Mouse (Mus musculus): ENCODE data around the gene Slc43a3.

- TF ChIP-seq CTCF (IDR thresholded peaks at IDR 0.05; ENCODE audit: borderline replicate concordance, extremely low read depth, insufficient read depth, insufficient read length) (no peak), POLR2A (IDR thresholded peaks at IDR 0.05; ENCODE audit: borderline replicate concordance, extremely low read depth, insufficient read depth, insufficient read length, poor library complexity, severe bottlenecking) (no peak)
Observed at GRCm38 (mm10) chr2:85002575-85002974, 66.2 kb downstream of the Slc43a3 start.

All from brain, embryonic 14.5 days (tissue).